In the genomic region with DNA sequence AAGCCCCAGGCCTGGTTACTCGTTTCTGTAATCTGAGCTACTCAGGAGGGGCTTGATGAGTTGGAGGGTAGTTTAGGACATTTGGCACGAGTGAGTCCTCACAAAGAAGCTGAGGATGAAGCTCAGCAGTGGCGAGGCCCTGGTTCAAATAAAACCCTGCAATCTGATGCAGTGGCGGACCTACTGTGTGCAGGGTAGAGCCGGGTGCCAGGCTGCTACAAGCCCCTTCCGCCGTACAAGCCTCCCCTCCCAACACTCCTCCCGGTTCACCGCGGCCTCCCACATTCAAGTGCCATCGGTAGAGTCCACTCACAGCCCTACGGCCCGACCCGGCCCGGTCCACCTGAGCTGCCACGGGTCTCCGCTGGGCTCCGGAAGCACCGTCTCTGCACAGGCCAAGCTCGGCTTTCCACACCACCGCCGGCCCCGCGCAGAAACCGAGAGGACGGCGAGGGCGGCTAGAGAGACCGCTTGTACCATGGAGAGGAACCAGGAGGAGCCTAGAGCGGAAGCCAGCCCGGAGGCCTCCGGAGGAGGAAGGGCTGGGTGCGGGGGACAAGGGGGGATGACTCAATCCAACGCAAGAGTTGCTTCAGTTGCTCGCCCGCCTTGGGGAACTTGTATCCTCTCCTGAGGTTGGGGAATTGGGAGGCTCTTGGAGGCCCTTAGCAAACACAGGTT, we compare ENCODE assay signal across 8 mouse cellular contexts. TPM values are rescaled to one million over a fixed set of nuclear protein-coding genes. Genes with fewer than 3 reads are reported as not detected.
DNase-seq lines count a peak whose midpoint lies in the region; ATAC-seq and TF ChIP-seq lines count a peak whose summit lies in the region.

A gene (minus strand): TSS at position 466 of the 681 bp plus-strand sequence.

- peak; percentile 93 for DNase-seq in ZHBTc4 (ENCODE audit: low read depth, low spot score)
- DNase-seq in gastrocnemius, adult 2 months, result peak; percentile 90
- peak; percentile 91 for DNase-seq in hindbrain, postnatal 0 days (ENCODE audit: low spot score)
- DNase-seq in left cerebral cortex, adult 2 months (ENCODE audit: extremely low spot score in 1 of 2, low spot score in 2 of 2), result peak; percentile 83 to 85
- peak; percentile 83 to 86 for DNase-seq in right cerebral cortex, adult 2 months (ENCODE audit: low spot score in 2 of 2)
- DNase-seq in urinary bladder, postnatal 14 days (ENCODE audit: low spot score), result peak; percentile 84

- peak within 1 kb of the TSS; percentile 97 for H3K9ac ChIP-seq in hindbrain, postnatal 0 days (replicated peaks; ENCODE audit: low read length)

- peak within 1 kb of the TSS; percentile 66 for H3K4me2 ChIP-seq in hindbrain, postnatal 0 days (ENCODE audit: low read depth, low read length)

- H3K27ac ChIP-seq in gastrocnemius, adult 2 months, result peak within 1 kb of the TSS; percentile 92
- peak within 1 kb of the TSS; percentile 64 for H3K27ac ChIP-seq in hindbrain, postnatal 0 days
- peak within 1 kb of the TSS; percentile 81 for H3K27ac ChIP-seq in left cerebral cortex, adult 2 months

- intact Hi-C loops in gastrocnemius, adult 2 months (cut with DNase I), result no loop called here
- intact Hi-C loops in left cerebral cortex, adult 2 months (cut with DNase I), result no loop called here

- H3K4me3 ChIP-seq in gastrocnemius, adult 2 months, result peak within 1 kb of the TSS; percentile 84
- peak within 1 kb of the TSS; percentile 80 for H3K4me3 ChIP-seq in hindbrain, postnatal 0 days (ENCODE audit: low read length)
- H3K4me3 ChIP-seq in left cerebral cortex, adult 2 months, result peak within 1 kb of the TSS; percentile 69

- H3K36me3 ChIP-seq in hindbrain, postnatal 0 days (ENCODE audit: insufficient read depth, low read length), result no peaks in the 10 kb centered on the region

- no peak for TF ChIP-seq CTCF in gastrocnemius, adult 2 months (IDR thresholded peaks at IDR 0.05)
- TF ChIP-seq CTCF in hindbrain, postnatal 0 days (IDR thresholded peaks at IDR 0.05; ENCODE audit: low read depth), result no peak
- TF ChIP-seq CTCF in left cerebral cortex, adult 2 months (IDR thresholded peaks at IDR 0.05), result no peak; the same call in 1 of the 2 replicates

- no peaks in the 10 kb centered on the region for H3K27me3 ChIP-seq in hindbrain, postnatal 0 days (ENCODE audit: insufficient read depth, low read length)

- peaks cover 5% of the 10 kb centered on the region; the same call in 1 of the 2 replicates for H3K4me1 ChIP-seq in hindbrain, postnatal 0 days (ENCODE audit: insufficient read depth, low read length)

- ATAC-seq in common myeloid progenitor, adult 5-6 weeks (replicated peaks; ENCODE audit: low read depth, poor library complexity, severe bottlenecking), result peak; percentile 99
- peak; percentile 98 for ATAC-seq in hindbrain, postnatal 0 days
- ATAC-seq in megakaryocyte, adult 5-6 weeks (ENCODE audit: poor library complexity, severe bottlenecking), result peak; percentile 98

- no peaks in the 10 kb centered on the region for H3K9me3 ChIP-seq in hindbrain, postnatal 0 days (ENCODE audit: low read length)

- WGBS in hindbrain, postnatal 0 days, result under 1% methylated on average over 36 of the region's 36 CpGs

RNA-seq across cellular contexts. Expression of the gene that starts here (rescaled TPM):
- total RNA-seq in common myeloid progenitor, adult 5-6 weeks (2017), result 29.5 and 33.8 TPM in 2 replicates
- total RNA-seq in gastrocnemius, adult 2 months (2021), result 1 to 10 TPM; 7.8 TPM
- total RNA-seq in hindbrain, postnatal 0 days (2014; rRNA removed), result 26.5 and 32.8 TPM in 2 replicates
- 27.4 and 28.3 TPM in 2 replicates for polyA plus RNA-seq in hindbrain, postnatal 0 days (2015; fragmentation: Nextera tagmentation; extraction: Ambion mirVana)
- 10 to 100 TPM; 34.5 to 38.2 TPM for total RNA-seq in left cerebral cortex, adult 2 months (2021)
- total RNA-seq in megakaryocyte, adult 5-6 weeks (2015), result 24.5 and 31.4 TPM in 2 replicates
- total RNA-seq in megakaryocyte, adult 5-6 weeks (2017), result 25.9 and 26.3 TPM in 2 replicates

Comparison
In these comparisons a context has a peak if more than half of its experiments do, and no peak if none do; other contexts are left out.
1. Peak in every context shown above with its lines: DNase-seq, ATAC-seq, H3K4me3 ChIP-seq and H3K27ac ChIP-seq.